Mouse (Mus musculus) thymus, adult 2 months (tissue): ENCODE measurements around the gene Birc7.

Experiments used
- CTCF ChIP-seq: fragments of 200-500 bp; IDR thresholded peaks from 2 replicates; pipeline ENCODE4 v1.5.1; 2012; ENCODE audit warnings: mild to moderate bottlenecking, control low read depth, low read length, moderate library complexity, borderline replicate concordance; ENCODE audit not compliant: control insufficient read depth, poor library complexity, insufficient read depth; ENCODE audit errors: extremely low read depth
- POLR2A ChIP-seq: fragments of 200-500 bp; IDR thresholded peaks from 2 replicates; pipeline ENCODE4 v1.6.1; 2012; ENCODE audit warnings: mild to moderate bottlenecking, low read length, control low read depth, moderate library complexity; ENCODE audit not compliant: control insufficient read depth, poor library complexity, insufficient read depth; ENCODE audit errors: extremely low read depth

DNA sequence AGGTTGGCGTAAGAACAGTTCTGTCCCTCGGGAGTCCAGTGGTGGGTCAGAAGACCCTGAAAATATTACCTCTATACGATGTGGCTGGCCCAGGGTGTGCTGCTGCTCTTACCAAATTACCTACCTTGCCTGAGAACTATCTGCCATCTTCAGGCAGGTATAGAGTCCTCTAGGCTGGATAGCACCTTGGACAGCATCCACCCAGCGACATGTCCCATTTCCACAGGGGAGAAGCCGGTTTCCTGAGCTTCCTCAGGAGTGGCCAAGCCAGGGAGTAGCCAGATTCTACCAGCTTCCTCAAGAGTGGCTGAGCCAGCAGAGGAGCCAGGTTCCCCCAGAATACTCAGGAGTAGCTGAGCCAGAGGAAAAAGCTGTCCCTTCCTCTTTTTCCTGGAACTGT is 43.6 kb upstream of the Birc7 start:
- TF ChIP-seq POLR2A: no peak
- no peak for TF ChIP-seq CTCF
